Mouse (Mus musculus) erythroblast, embryonic 14.5 days (primary cell): Measurements from ENCODE around the gene Mrps27.

Source experiments
- GATA1 ChIP-seq: IDR thresholded peaks from 2 replicates; pipeline ENCODE4 v1.6.1; 2012; ENCODE audit warnings: low read length, inconsistent platforms, mixed read lengths
- TAL1 ChIP-seq: IDR thresholded peaks from 3 replicates; pipeline ENCODE4 v1.6.1; 2012; ENCODE audit warnings: low read length, inconsistent platforms, mixed read lengths

DNA sequence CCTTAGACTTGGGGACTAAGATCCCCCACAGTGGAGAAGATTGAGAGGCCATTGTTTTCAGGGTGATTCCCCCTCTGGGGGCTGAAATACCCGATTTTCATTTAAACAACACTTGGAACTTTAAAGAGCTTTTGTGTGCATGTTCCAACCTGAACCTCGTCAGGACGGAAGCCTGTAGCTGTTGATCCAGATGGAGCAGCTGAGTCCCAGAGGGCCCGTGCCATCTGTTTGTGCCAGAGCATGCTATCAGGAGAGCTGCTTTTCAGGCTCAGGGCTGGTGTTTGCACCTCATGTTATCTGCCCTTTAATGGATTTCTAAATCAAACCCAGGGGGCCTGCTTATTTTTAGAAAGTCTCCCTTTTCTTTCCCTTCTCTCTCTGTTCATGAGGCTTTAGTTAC lies 19.3 kb downstream of the Mrps27 start:
- TF ChIP-seq GATA1 (no peak), TAL1 (no peak)
